Mouse (Mus musculus) embryo, embryonic 10.5 days (tissue): ENCODE results near the gene Pygm.

Source experiments
- DNase-seq: peaks from one replicate; pipeline ENCODE4 v3.0.0-alpha.2; 2015; ENCODE audit warnings: low spot score

Pygm gene

DNA sequence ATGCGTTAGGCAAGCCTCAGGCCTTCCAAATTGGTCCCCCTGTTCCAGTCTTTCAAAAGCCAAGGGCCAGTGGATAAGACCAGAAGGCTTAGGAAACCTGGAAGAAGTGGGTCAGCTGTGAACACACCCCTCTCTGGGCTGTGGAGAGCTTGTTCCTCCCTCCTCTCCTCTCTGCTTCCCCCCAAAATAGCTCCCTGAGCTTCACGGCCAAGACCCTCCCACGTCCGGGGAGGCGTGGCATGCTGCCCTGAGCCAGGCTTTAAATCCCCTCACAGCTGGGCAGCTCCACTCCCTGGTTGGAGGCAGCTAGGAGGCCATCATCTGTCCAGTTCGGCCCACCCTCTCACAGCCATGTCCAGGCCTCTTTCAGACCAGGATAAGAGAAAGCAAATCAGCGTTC, at the start of gene Pygm:
TSS of gene Pygm (plus strand) at position 272 of the 400 bp plus-strand sequence.
- DNase-seq: peak; percentile 40

DNA sequence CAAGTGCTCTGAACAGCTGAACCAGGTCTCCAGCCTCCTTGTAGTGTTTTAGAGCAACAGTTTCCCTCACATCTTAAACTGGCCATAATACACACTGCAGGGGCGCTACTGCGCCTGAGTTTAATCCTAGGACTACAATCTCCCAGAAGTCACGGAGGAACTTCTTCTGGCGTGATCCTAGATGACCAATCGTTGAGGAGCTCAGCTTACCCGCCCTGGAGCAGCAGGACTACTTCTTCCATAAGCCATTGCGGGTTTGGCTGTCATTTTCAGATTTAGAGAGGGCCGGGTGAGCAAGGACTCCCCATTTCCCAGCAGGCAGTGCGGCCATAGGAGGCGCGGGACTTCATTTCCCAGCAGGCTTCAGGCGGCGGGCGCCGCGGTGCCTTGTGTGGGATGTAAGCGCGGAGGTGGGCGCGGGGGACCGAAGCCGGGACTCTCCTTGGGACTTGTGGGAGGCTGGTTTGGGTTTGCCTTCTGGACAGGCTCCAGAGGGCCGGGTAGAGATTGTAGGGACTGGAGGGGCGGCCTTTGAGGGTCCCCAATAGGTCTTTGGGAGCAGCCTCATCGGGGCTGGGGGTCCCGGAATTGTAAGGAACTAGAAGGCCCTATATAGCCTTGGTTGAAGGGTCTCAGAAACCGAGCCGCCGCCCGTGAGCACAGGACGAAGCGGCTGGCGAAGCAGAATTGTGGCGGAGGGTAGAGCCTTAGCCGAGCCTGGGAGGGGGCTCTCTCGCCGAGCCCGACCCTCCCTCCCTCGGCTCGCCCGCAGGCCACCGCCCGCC, 49.3 kb upstream of the Pygm start, which contains the start of gene Men1:
TSS of gene Men1 (plus strand) at position 307 of the 785 bp plus-strand sequence.
- peak; percentile 99 for DNase-seq

- DNase-seq: peak; percentile 15
These were observed 48.8 kb upstream of the Pygm start for GRCm38 (mm10) chr19:6335458-6335827.

DNA sequence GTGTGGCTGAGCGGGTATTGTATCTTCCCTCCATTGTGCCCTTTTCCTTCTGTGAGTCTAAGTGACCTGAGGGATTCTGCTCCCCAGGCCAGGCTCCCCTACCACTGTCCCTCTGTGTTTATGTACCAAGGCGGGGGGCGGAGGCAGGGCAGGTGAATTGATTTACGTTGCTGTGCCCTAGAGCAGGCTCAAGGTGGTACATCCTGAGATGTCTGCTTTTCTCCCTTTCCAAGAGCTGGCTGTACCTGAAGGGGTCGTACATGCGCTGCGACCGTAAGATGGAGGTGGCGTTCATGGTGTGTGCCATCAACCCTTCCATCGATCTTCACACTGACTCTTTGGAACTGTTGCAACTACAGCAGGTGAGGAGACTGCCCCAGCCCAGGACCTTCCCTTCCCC, 47.3 kb upstream of the Pygm start:
- DNase-seq: no peak

DNA sequence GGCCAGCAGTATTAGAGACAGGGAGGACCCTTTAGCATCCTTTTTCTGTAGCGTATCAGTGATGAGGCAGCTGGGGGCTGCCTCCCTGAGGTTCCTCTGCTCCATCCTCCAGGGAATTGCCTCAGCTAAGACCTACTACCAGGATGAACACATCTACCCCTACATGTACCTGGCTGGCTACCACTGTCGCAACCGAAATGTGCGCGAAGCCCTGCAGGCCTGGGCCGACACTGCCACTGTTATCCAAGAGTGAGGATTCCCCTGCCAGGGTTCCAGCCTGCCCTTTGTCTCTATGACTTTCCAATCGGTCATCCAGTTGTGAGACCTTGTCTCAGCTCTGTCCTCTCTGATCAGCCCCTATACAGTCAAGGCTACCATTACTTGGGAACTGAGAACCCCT, 46.0 kb upstream of the Pygm start:
- DNase-seq: no peak

DNA sequence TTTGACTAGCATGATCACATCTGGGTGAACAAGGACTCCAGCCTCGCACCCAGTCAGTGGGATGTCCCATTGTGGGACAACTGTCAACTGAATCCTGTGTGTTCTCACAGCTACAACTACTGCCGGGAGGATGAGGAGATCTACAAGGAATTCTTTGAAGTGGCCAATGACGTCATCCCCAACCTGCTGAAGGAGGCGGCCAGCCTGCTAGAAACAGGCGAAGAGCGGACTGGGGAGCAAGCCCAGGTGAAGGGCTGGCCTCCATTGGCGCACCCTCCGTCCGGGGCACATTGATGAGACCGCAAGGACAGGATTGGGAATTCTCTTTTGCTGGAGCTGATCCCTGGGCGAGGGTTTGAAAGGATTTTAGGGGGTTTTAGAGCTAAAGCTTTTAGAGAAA, 45.5 kb upstream of the Pygm start:
- no peak for DNase-seq

GRCm38 (mm10) chr19:6339191-6339590, 45.0 kb upstream of the Pygm start:
- DNase-seq: no peak

- no peak for DNase-seq
These were observed 44.2 kb upstream of the Pygm start for GRCm38 (mm10) chr19:6339890-6340504.

DNA sequence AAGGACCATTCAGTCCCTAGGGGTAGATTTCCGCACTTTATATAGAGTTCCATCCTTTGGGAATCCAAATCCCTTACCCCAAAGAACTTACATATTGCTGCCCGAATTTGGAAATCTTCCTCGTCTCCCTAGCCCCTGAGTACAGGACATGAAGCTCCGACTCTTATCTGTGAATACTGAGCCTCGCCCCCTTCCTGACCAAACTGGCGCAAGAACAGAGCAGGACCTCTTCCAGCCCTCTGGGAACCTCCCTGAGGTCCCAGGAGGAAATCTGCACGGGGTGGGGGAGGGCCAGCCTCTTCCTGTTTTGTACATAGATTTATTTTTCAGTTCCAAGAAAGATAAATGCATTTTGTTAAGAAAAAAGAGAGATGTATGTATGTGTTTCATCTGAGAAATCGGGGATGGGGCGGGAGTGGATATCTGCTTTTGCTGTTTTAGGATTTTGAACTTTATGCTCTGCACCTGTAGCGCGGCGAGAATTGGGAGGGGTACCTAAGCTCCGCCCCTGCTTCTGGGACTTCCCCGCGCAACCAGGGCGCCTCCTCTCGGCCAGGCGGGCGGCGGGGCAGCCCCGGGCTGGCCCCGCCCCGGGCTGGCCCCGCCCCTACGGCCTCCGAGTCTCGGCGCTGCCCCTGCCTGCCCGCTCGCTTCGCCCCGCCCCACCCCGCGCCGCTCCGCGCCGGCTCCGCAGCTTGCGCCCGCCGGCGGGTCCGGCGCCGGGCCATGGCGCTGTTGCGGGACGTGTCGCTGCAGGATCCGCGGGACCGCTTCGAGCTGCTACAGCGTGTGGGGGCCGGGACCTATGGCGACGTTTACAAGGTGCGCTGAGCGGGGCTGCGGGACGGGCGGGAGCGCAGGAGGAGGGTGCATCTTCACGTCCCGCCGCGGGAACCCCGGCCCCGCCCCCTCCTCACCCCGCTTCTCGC, 43.4 kb upstream of the Pygm start, which contains the start of gene Map4k2:
TSS of gene Map4k2 (plus strand) at position 612 of the 929 bp plus-strand sequence.
- peak; percentile 83 for DNase-seq

- DNase-seq: peak; percentile 11
These were observed 42.6 kb upstream of the Pygm start for GRCm38 (mm10) chr19:6341453-6342077.

- no peak for DNase-seq
These were observed 41.8 kb upstream of the Pygm start for GRCm38 (mm10) chr19:6342276-6342933.

GRCm38 (mm10) chr19:6343066-6343925, 40.9 kb upstream of the Pygm start:
- DNase-seq: no peak

- DNase-seq: no peak
These were observed 40.2 kb upstream of the Pygm start for GRCm38 (mm10) chr19:6343996-6344395.

DNA sequence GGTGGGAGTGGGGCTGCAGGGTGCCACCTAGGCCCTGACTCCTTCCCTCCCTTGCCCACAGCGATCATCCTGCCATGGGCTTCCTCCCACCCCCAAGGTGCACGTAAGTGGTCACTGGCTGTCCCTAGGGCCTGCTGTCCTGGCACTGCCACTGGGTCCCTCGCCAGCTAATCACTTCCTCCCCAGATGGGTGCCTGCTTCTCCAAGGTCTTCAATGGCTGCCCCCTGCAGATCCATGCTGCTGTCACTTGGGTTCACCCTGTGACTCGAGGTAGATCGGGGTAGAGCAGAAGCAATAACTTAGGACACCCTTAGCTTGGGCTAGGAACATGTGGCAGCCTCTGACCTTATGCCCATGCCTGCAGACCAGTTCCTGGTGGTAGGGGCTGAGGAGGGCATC, 38.2 kb upstream of the Pygm start:
- no peak for DNase-seq

DNA sequence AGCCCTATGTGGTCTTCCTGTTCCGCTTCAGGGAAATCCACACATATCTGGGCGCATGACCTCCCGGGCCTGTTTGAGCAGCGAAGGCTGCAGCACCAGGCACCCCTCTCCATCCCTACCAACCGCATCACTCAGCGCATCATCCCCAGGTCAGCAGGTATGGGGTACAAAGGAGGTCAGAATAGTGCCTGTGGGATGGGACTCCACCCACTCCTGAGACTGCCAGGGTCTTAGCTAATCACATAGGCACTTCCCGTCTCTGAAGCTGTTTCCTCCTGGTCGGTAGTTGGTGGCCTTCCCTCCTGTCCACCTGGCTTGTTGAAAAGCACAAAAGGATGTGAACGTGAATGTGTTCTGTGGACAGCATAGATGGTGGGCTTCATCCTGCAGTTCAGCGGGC, 37.5 kb upstream of the Pygm start:
- DNase-seq: no peak

DNA sequence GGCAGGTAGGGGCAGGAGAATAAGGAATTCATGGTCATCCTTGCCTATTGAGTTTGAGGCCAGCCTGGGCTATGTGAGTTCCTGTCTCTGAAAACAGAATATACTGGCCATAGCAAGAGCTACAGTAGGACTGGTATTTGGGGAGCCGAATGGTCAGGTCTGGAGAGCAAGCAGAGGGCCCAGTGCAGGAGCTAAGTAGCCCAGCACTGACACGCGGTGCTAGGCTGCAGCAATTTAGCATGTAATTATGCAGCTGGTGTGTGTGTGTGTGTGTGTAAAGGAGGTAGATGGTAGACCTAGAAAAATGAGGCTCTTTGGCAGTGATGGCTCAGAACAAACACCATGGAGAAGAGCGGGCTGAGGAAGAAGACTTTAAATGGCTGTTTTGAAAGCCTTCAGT, 36.6 kb upstream of the Pygm start:
- DNase-seq: no peak

DNA sequence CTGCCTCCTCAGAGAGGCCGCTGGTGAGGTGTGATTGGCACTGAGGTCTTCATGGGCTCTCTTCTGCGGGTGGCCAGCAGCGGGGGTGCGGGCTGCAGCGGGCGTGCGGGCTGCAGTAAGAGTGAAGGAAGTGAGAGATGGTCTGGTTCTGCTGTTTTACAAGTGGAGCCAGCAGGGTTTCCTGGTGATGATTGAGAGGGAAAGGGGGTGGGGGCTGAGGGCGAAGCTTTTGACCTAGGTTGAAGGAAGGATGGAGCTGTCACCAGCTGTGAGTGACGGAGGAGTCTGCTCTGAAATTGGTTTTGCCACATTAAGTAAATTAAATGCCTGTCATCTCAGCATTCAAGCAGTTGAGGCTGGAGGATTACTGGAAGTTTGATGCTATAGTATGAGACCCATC, 35.5 kb upstream of the Pygm start:
- peak; percentile 33 for DNase-seq

DNA sequence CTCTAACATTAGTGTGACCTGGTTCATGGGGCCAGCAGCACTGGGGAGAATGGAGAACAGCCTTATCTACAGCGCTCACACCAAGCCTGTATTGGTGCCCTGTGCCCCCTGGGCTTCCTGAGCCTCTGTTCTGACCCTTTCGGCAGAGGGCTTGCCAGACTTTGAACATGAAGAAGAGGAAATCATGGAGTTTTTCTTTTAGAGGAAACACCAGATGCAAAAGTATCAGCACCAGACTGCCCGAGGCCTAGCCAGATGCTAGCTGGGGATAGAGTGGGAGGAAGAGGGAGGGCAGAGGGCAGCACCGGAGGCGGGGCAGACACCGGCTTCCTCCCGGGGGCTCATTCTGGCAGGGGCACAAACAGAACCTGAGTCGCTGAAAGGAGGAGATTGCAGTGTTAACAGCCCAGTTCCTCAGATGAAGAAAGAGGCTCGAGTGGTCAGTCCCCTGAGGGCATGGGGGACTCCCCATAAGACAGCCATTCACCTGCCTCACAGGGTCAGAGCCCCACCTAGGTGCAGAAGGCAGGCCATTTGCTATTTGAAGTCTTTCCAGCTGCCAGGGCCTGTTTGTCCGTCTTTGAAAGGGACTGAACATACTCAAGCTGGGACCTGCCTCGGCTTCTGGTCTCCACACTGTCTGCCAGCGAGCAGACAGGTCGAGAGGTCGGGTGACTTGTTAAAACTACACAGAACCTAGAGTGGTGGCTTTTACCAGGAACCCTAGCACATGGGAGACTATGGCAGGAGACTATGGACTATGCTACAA, 34.8 kb upstream of the Pygm start:
- peak; percentile 54 for DNase-seq

DNA sequence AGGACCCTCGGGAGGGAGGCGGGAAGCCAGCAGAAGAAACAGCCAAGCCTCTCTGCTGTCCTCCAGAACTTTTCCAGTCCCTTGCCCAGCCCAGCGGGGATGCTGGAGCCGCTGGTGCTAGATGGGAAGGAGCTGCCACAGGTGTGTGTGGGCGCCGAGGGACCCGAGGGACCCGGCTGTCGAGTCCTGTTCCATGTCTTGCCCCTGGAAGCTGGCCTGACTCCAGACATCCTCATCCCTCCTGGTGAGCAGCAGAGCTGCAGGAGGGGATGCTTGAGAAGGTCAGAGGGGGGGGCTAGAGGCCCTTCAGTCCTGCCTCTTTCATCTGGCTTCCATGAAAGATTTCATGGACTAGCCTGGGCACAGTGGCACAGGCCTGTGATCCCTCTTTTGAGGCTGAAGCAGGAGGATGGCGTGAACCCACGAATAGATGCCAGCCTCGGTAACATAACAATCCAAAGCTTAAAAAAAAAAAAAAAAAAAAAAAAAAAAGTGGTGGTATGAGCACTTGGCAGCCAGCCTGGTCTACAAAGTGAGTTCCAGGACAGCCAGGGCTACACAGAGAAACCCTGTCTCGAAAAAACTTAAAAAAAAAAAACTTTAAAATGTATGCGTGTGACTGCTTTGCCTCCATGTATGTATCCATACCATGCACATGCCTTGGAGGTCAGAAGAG, 32.6 kb upstream of the Pygm start:
- no peak for DNase-seq
